Mouse (Mus musculus) olfactory bulb, adult 2 months (tissue): ENCODE results near the gene Clic6.
A peak's percentile ranks its signal among the peaks of the same experiment; 100 is the strongest.

ENCODE experiments used
- CTCF ChIP-seq: fragments of 200-500 bp; IDR thresholded peaks from 2 replicates; pipeline ENCODE4 v1.5.1; 2012; ENCODE audit warnings: low read depth, mild to moderate bottlenecking, low read length, moderate library complexity; ENCODE audit not compliant: insufficient read depth
- POLR2A ChIP-seq: fragments of 200-500 bp; IDR thresholded peaks from 2 replicates; pipeline ENCODE4 v1.6.1; 2012; ENCODE audit warnings: mild to moderate bottlenecking, low read depth, low read length, moderate library complexity; ENCODE audit not compliant: insufficient read depth

DNA sequence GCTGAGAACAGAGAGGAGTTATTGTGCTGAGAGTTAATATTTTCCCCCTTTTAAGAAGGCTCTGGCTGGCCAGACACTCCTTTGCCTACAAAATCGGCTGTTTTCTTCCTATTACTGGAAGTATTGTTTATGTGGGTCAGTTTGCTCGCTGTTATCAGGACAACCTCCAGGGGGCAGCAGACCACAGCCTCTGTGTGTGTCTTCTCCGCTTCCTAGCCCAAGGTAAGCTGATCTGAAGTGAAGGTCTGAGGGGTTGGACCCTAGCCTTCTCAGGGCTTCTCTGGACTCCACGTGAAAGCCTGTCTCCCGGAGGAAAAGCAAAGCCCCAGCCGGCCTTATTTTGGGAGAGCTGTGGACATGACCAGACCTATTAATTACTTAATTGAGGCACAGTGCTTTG, 80.2 kb downstream of the Clic6 start:
- peak; percentile 75 for TF ChIP-seq CTCF
- no peak for TF ChIP-seq POLR2A
